Mouse (Mus musculus) adipose tissue, adult 10 weeks (tissue): ENCODE data around the gene Preb. TPM values are rescaled to one million over a fixed set of nuclear protein-coding genes. Genes with fewer than 3 reads are reported as not detected.

Experiments used
- polyA plus RNA-seq: library from polyadenylated mRNA; stranded (reverse); fragments of 350-450 nt; fragmentation: Illumina TruSeq; extraction: RNeasy Lipid Tissue Mini Kit (QIAGEN cat#74804); gene quantifications from one replicate; pipeline ENCODE4 v1.2.3, GENCODE M21; 2014; ENCODE audit warnings: low read depth, low replicate concordance

Gene Preb
- 157 TPM for polyA plus RNA-seq

GRCm38 (mm10) chr5:30959966-30960501 lies at the start of gene Preb:
Gene Preb, minus strand, starts transcription at chr5:30960361.

DNA sequence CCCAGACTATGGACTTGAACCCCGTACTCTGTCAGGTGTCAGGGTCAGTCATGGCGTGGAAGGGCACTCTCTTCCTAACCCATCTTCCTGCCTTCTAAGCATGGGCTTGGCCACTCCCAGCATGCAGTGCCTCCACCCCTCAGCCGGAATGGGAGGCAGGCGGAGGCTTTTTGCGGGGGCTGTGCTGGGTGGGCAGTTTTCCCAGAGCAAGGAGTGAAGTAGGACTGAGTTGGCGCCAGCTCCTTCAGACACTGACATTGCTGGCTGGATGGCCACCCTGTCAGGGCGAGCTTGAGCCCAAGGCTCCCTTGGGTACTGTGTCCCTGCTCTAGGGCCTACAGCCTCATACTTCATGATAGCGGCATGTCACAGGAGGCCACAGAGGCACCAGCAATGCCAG lies 8.3 kb upstream of the Preb start, which contains the start of gene Tcf23:
Gene Tcf23 (plus strand): TSS at position 247 of the 400 bp plus-strand sequence.

GRCm38 (mm10) chr5:30944956-30945781 lies 15.0 kb downstream of the Preb start, which contains the start of gene Cgref1:
Gene Cgref1, minus strand, starts transcription at chr5:30945591.

DNA sequence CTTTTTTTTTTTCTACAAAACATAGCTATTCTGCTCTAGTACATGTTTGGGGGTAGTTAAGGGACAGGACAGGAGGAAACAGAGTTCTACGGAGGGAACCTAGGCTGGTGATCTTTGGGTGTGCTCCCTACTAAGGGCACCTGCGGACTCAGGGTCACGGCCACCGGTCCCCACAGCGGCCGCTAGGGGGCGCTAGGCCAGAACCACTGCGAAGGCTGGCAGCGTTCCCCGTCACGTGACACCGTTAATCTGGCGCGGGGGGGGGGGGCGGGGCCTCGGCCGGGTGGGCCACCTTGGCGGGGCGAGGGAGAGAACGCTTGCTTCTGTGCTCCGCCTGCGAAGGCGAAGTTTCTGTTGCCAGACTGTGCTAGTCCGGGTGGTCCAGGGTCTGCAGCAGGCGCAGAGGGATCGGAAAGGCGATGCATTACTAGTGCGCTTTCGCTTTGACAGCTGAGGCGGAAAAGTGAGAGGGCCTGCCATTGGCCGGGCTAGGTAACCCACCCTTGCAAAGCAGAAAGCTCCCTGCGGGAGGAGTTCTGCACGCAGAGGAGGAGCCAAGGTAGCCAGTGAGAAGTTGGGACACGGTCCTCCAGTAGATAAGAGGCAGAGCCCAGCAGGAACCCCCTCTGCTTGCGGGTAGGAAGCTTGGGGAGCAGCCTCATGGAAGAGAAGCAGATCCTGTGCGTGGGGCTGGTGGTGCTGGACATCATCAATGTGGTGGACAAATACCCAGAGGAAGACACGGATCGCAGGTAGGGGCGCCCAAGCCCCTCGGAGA lies 38.7 kb downstream of the Preb start, which contains the start of gene Khk:
Gene Khk (plus strand): TSS at position 176 of the 778 bp plus-strand sequence.

GRCm38 (mm10) chr5:30913060-30913841 lies 46.9 kb downstream of the Preb start, which contains the start of gene Emilin1:
Gene Emilin1, plus strand, starts transcription at chr5:30913402.

GRCm38 (mm10) chr5:30907413-30908059 lies 52.6 kb downstream of the Preb start, which contains the start of gene Ost4:
Gene Ost4, minus strand, starts transcription at chr5:30907788.

Other genes with a start within 250 kb of the Preb start
- 1.2 TPM for gene Dpysl5, start 248.8 kb downstream of the Preb start, polyA plus RNA-seq
- 29.3 TPM for gene Mapre3, start 145.7 kb downstream of the Preb start, polyA plus RNA-seq
- gene Tmem214, start 92.3 kb downstream of the Preb start, polyA plus RNA-seq: 63.2 TPM
- 24.3 TPM for gene Agbl5, start 71.7 kb downstream of the Preb start, polyA plus RNA-seq
- 382 TPM for gene Ost4, start 52.6 kb downstream of the Preb start, polyA plus RNA-seq
- gene Emilin1, start 47.0 kb downstream of the Preb start, polyA plus RNA-seq: 31.7 TPM
- gene Khk, start 38.9 kb downstream of the Preb start, polyA plus RNA-seq: 53.3 TPM
- gene Cgref1, start 14.8 kb downstream of the Preb start, polyA plus RNA-seq: 1.9 TPM
- 4.2 TPM for gene Tcf23, start 8.3 kb upstream of the Preb start, polyA plus RNA-seq
- 188 TPM for gene Atraid, start 88.0 kb upstream of the Preb start, polyA plus RNA-seq
- 17.8 TPM for gene Slc5a6, start 88.6 kb upstream of the Preb start, polyA plus RNA-seq
- 109 TPM for gene Cad, start 94.4 kb upstream of the Preb start, polyA plus RNA-seq
- gene Dnajc5g, start 145.9 kb upstream of the Preb start, polyA plus RNA-seq: 2.3 TPM
- gene Slc30a3, start 147.9 kb upstream of the Preb start, polyA plus RNA-seq: 8.9 TPM
- gene Trim54, start 156.4 kb upstream of the Preb start, polyA plus RNA-seq: not detected
- not detected for gene Ucn, start 178.5 kb upstream of the Preb start, polyA plus RNA-seq
- gene Mpv17, start 193.9 kb upstream of the Preb start, polyA plus RNA-seq: 65.2 TPM
- 2.0 TPM for gene Gm29609, start 219.6 kb upstream of the Preb start, polyA plus RNA-seq
- gene Gtf3c2, start 219.8 kb upstream of the Preb start, polyA plus RNA-seq: 56.6 TPM
- gene Snx17, start 232.9 kb upstream of the Preb start, polyA plus RNA-seq: 78.8 TPM
- 34.0 TPM for gene Eif2b4, start 233.1 kb upstream of the Preb start, polyA plus RNA-seq
- 17.7 TPM for gene Zfp513, start 241.9 kb upstream of the Preb start, polyA plus RNA-seq